Mouse (Mus musculus) liver, postnatal 0 days (tissue): Measurements from ENCODE around the gene Kctd19.

Source experiments
- CTCF ChIP-seq: sonication (generic); IDR thresholded peaks from 2 replicates; pipeline ENCODE4 v1.5.1; 2016; ENCODE audit warnings: antibody characterized with exemption, low read depth
- EP300 ChIP-seq: IDR thresholded peaks from 2 replicates; pipeline ENCODE4 v1.6.1; 2016; ENCODE audit warnings: antibody characterized with exemption, low read depth, mild to moderate bottlenecking

GRCm38 (mm10) chr8:105445296-105446126, 32.2 kb upstream of the Kctd19 start:
- TF ChIP-seq EP300: no peak
- no peak for TF ChIP-seq CTCF
